Comparison of ENCODE assay signal across 8 mouse cellular contexts in genomic region chr8:72443994-72444350, GRCm38 (mm10). TPM values are rescaled to one million over a fixed set of nuclear protein-coding genes. Genes with fewer than 3 reads are reported as not detected.
A peak's percentile ranks its signal among the peaks of the same experiment; 100 is the strongest.
DNase-seq lines count a peak whose midpoint lies in the region; ATAC-seq and TF ChIP-seq lines count a peak whose summit lies in the region.

No protein-coding gene starts in this region.

- peak overlapping the region; percentile 22; the same call in 1 of the 2 replicates for H3K27ac ChIP-seq in embryonic facial prominence, embryonic 14.5 days (replicated peaks; ENCODE audit: low read depth, low read length)
- H3K27ac ChIP-seq in intestine, postnatal 0 days (ENCODE audit: low read depth, low read length): no peak overlapping the region
- peak overlapping the region; percentile 68; the same call in 1 of the 2 replicates for H3K27ac ChIP-seq in neural tube, embryonic 13.5 days (replicated peaks)

- peak overlapping the region; percentile 75 for H3K4me3 ChIP-seq in lung, adult 2 months (replicated peaks; ENCODE audit: extremely low read depth, low read depth, low read length)
- H3K4me3 ChIP-seq in embryonic facial prominence, embryonic 14.5 days (ENCODE audit: low read depth, low read length): peak overlapping the region; percentile 45
- peak overlapping the region; percentile 26 for H3K4me3 ChIP-seq in intestine, postnatal 0 days (ENCODE audit: low read depth, low read length)
- peak overlapping the region; percentile 49 for H3K4me3 ChIP-seq in neural tube, embryonic 13.5 days

- peak; percentile 45 for ATAC-seq in embryonic facial prominence, embryonic 14.5 days (ENCODE audit: low read depth)
- ATAC-seq in intestine, postnatal 0 days: peak; percentile 55
- peak; percentile 77 for ATAC-seq in neural tube, embryonic 13.5 days (ENCODE audit: low read depth)

- TF ChIP-seq CTCF in lung, adult 2 months (IDR thresholded peaks at IDR 0.05; ENCODE audit: insufficient read depth, low read length): no peak
- no peak for TF ChIP-seq CTCF in intestine, postnatal 0 days (IDR thresholded peaks at IDR 0.05; ENCODE audit: low read depth)

- peak overlapping the region; percentile 83 for H3K4me2 ChIP-seq in embryonic facial prominence, embryonic 14.5 days (ENCODE audit: low read depth, low read length)
- H3K4me2 ChIP-seq in intestine, postnatal 0 days (replicated peaks; ENCODE audit: low read depth): peak overlapping the region; percentile 75
- H3K4me2 ChIP-seq in neural tube, embryonic 13.5 days: peak overlapping the region; percentile 69

- 32% methylated on average over 6 of the region's 6 CpGs for WGBS in lung, adult 2 months
- WGBS in embryonic facial prominence, embryonic 14.5 days: 35% methylated on average over 6 of the region's 6 CpGs
- WGBS in intestine, postnatal 0 days: 29% methylated on average over 6 of the region's 6 CpGs
- WGBS in neural tube, embryonic 13.5 days: 45% methylated on average over 6 of the region's 6 CpGs

- H3K27me3 ChIP-seq in embryonic facial prominence, embryonic 14.5 days (replicated peaks; ENCODE audit: control insufficient read depth, insufficient read depth, low read length): no peaks in the 10 kb centered on the region
- H3K27me3 ChIP-seq in intestine, postnatal 0 days (replicated peaks; ENCODE audit: control insufficient read depth, insufficient read depth, low read length): no peaks in the 10 kb centered on the region
- no peaks in the 10 kb centered on the region for H3K27me3 ChIP-seq in neural tube, embryonic 13.5 days

- H3K9me3 ChIP-seq in embryonic facial prominence, embryonic 14.5 days (ENCODE audit: control insufficient read depth, low read length): 0 out of 2 replicates have a peak, but pooled peaks cover 5% of the 10 kb centered on the region
- no peaks in the 10 kb centered on the region for H3K9me3 ChIP-seq in intestine, postnatal 0 days (ENCODE audit: control insufficient read depth)
- H3K9me3 ChIP-seq in neural tube, embryonic 13.5 days: no peaks in the 10 kb centered on the region

- peaks cover 11% of the 10 kb centered on the region for H3K36me3 ChIP-seq in embryonic facial prominence, embryonic 14.5 days (ENCODE audit: control insufficient read depth, insufficient read depth, low read length)
- H3K36me3 ChIP-seq in intestine, postnatal 0 days (ENCODE audit: control insufficient read depth, insufficient read depth): peaks cover 10% of the 10 kb centered on the region; the same call in 1 of the 2 replicates
- H3K36me3 ChIP-seq in neural tube, embryonic 13.5 days: peaks cover 15% of the 10 kb centered on the region

- no peak for TF ChIP-seq POLR2A in lung, adult 2 months (IDR thresholded peaks at IDR 0.05; ENCODE audit: borderline replicate concordance, extremely low read depth, low read depth, low read length)

- no peak for DNase-seq in lung, adult 2 months
- no peak for DNase-seq in lung, postnatal 25 days (ENCODE audit: low spot score)
- no peak for DNase-seq in embryonic facial prominence, embryonic 14.5 days (ENCODE audit: low spot score)
- no peak for DNase-seq in Muller cell, postnatal 12 days (ENCODE audit: inconsistent ontology term)
- no peak for DNase-seq in cerebellum, postnatal 25 days
- DNase-seq in adrenal gland, adult 8-10 months: no peak

- no peaks in the 10 kb centered on the region for H3K4me1 ChIP-seq in lung, adult 2 months (ENCODE audit: control insufficient read depth, insufficient read depth, low read length)
- no peaks in the 10 kb centered on the region for H3K4me1 ChIP-seq in embryonic facial prominence, embryonic 14.5 days (ENCODE audit: control insufficient read depth, insufficient read depth, low read length)
- peaks cover 3% of the 10 kb centered on the region; the same call in 1 of the 2 replicates for H3K4me1 ChIP-seq in intestine, postnatal 0 days (replicated peaks; ENCODE audit: control insufficient read depth, insufficient read depth, low read length)
- H3K4me1 ChIP-seq in neural tube, embryonic 13.5 days (replicated peaks): peaks cover 33% of the 10 kb centered on the region

- peak overlapping the region; percentile 72 for H3K9ac ChIP-seq in embryonic facial prominence, embryonic 14.5 days (ENCODE audit: low read depth, low read length)
- H3K9ac ChIP-seq in intestine, postnatal 0 days (ENCODE audit: low read depth, low read length): peak overlapping the region; percentile 45; the same call in 1 of the 2 replicates
- H3K9ac ChIP-seq in neural tube, embryonic 13.5 days: peak overlapping the region; percentile 75

RNA-seq across cellular contexts. Expression of gene 1700030K09Rik, which starts 0.3 kb away (rescaled TPM):
- polyA plus RNA-seq in lung, adult 2 months (2012; rRNA removed): 6.4 and 8.7 TPM in 2 replicates
- 12.3 and 13.4 TPM in 2 replicates for polyA plus RNA-seq in embryonic facial prominence, embryonic 14.5 days (2014; fragmentation: Nextera tagmentation; extraction: Ambion mirVana)
- 3.6 and 3.8 TPM in 2 replicates for polyA plus RNA-seq in intestine, postnatal 0 days (2015; fragmentation: Nextera tagmentation; extraction: Ambion mirVana)
- 16.4 and 17.2 TPM in 2 replicates for polyA plus RNA-seq in neural tube, embryonic 13.5 days (2015; fragmentation: Nextera tagmentation; extraction: Ambion mirVana)
- 10 to 100 TPM in 2 of 4 experiments, 1 to 10 TPM in 2; 7.5 to 10.9 (median 9.4) TPM for total RNA-seq in adrenal gland, adult 8-10 months (2022)

RNA-seq across cellular contexts. Expression of gene Calr3, which starts 0.3 kb away (rescaled TPM):
- polyA plus RNA-seq in lung, adult 2 months (2012; rRNA removed): 0.49 and 0.51 TPM in 2 replicates
- polyA plus RNA-seq in embryonic facial prominence, embryonic 14.5 days (2014; fragmentation: Nextera tagmentation; extraction: Ambion mirVana): 1.7 and 2.2 TPM in 2 replicates
- polyA plus RNA-seq in intestine, postnatal 0 days (2015; fragmentation: Nextera tagmentation; extraction: Ambion mirVana): 0.46 and 0.55 TPM in 2 replicates
- 0.63 and 1.3 TPM in 2 replicates for polyA plus RNA-seq in neural tube, embryonic 13.5 days (2015; fragmentation: Nextera tagmentation; extraction: Ambion mirVana)
- 1 to 10 TPM; 3.0 to 3.8 (median 3.6) TPM for total RNA-seq in adrenal gland, adult 8-10 months (2022)

RNA-seq across cellular contexts. Expression of gene Eps15l1, which starts 22.7 kb away (rescaled TPM):
- polyA plus RNA-seq in lung, adult 2 months (2012; rRNA removed): 35.5 and 48.3 TPM in 2 replicates
- polyA plus RNA-seq in embryonic facial prominence, embryonic 14.5 days (2014; fragmentation: Nextera tagmentation; extraction: Ambion mirVana): 50.2 and 56.4 TPM in 2 replicates
- 16.3 and 17.3 TPM in 2 replicates for polyA plus RNA-seq in intestine, postnatal 0 days (2015; fragmentation: Nextera tagmentation; extraction: Ambion mirVana)
- polyA plus RNA-seq in neural tube, embryonic 13.5 days (2015; fragmentation: Nextera tagmentation; extraction: Ambion mirVana): 57.5 and 58.4 TPM in 2 replicates
- total RNA-seq in adrenal gland, adult 8-10 months (2022): 10 to 100 TPM; 43.8 to 80.2 (median 57.1) TPM

RNA-seq across cellular contexts. Expression of gene Cherp, which starts 31.1 kb away (rescaled TPM):
- polyA plus RNA-seq in lung, adult 2 months (2012; rRNA removed): 44.5 and 47.0 TPM in 2 replicates
- polyA plus RNA-seq in embryonic facial prominence, embryonic 14.5 days (2014; fragmentation: Nextera tagmentation; extraction: Ambion mirVana): 57.4 and 57.9 TPM in 2 replicates
- polyA plus RNA-seq in intestine, postnatal 0 days (2015; fragmentation: Nextera tagmentation; extraction: Ambion mirVana): 17.8 and 19.4 TPM in 2 replicates
- 53.6 and 58.2 TPM in 2 replicates for polyA plus RNA-seq in neural tube, embryonic 13.5 days (2015; fragmentation: Nextera tagmentation; extraction: Ambion mirVana)
- 10 to 100 TPM; 54.8 to 84.1 (median 67.7) TPM for total RNA-seq in adrenal gland, adult 8-10 months (2022)

RNA-seq across cellular contexts. Expression of gene Slc35e1, which starts 48.4 kb away (rescaled TPM):
- polyA plus RNA-seq in lung, adult 2 months (2012; rRNA removed): 66.5 and 74.9 TPM in 2 replicates
- 14.9 and 15.4 TPM in 2 replicates for polyA plus RNA-seq in embryonic facial prominence, embryonic 14.5 days (2014; fragmentation: Nextera tagmentation; extraction: Ambion mirVana)
- polyA plus RNA-seq in intestine, postnatal 0 days (2015; fragmentation: Nextera tagmentation; extraction: Ambion mirVana): 18.1 and 21.8 TPM in 2 replicates
- 14.2 and 14.3 TPM in 2 replicates for polyA plus RNA-seq in neural tube, embryonic 13.5 days (2015; fragmentation: Nextera tagmentation; extraction: Ambion mirVana)
- total RNA-seq in adrenal gland, adult 8-10 months (2022): 10 to 100 TPM; 31.1 to 40.8 (median 35.2) TPM
